Mouse (Mus musculus) stomach, embryonic 15.5 days (tissue): ENCODE results near the gene Scn1b. TPM values are rescaled to one million over a fixed set of nuclear protein-coding genes. Genes with fewer than 3 reads are reported as not detected.

Experiments used
- polyA plus RNA-seq: library from polyadenylated mRNA; unstranded; fragments of >200 nt; fragmentation: Nextera tagmentation; extraction: Ambion mirVana; gene quantifications from 2 replicates; pipeline ENCODE4 v1.2.1, GENCODE M21; 2015

The Scn1b gene
- polyA plus RNA-seq, 1 experiment from 2014 or later, result 2.9 TPM

Other genes starting within 250 kb of the Scn1b start
- gene Cd22, start 246.7 kb downstream of the Scn1b start, polyA plus RNA-seq, result 0.15 and 0.22 TPM in 2 replicates
- 0.31 and 0.48 TPM in 2 replicates for gene Mag, start 212.1 kb downstream of the Scn1b start, polyA plus RNA-seq
- 0.62 TPM in 1 of 2 replicates, not detected in the other for gene Hamp2, start 202.3 kb downstream of the Scn1b start, polyA plus RNA-seq
- gene Hamp, start 183.0 kb downstream of the Scn1b start, polyA plus RNA-seq, result 0.39 and 1.8 TPM in 2 replicates
- 19.9 and 22.9 TPM in 2 replicates for gene Usf2, start 170.2 kb downstream of the Scn1b start, polyA plus RNA-seq
- 102 and 116 TPM in 2 replicates for gene Lsr, start 153.5 kb downstream of the Scn1b start, polyA plus RNA-seq
- gene Fam187b, start 153.2 kb downstream of the Scn1b start, polyA plus RNA-seq, result 8.7 and 9.7 TPM in 2 replicates
- gene Fxyd5, start 84.5 kb downstream of the Scn1b start, polyA plus RNA-seq, result 27.1 and 29.0 TPM in 2 replicates
- 21.6 and 25.0 TPM in 2 replicates for gene Fxyd7, start 75.5 kb downstream of the Scn1b start, polyA plus RNA-seq
- 89.3 and 110 TPM in 2 replicates for gene Fxyd1, start 69.8 kb downstream of the Scn1b start, polyA plus RNA-seq
- 1.6 and 1.9 TPM in 2 replicates for gene Lgi4, start 67.7 kb downstream of the Scn1b start, polyA plus RNA-seq
- 364 and 383 TPM in 2 replicates for gene Fxyd3, start 50.3 kb downstream of the Scn1b start, polyA plus RNA-seq
- gene Hpn, start 11.7 kb downstream of the Scn1b start, polyA plus RNA-seq, result 35.3 and 36.9 TPM in 2 replicates
- gene Gramd1a, start 28.9 kb upstream of the Scn1b start, polyA plus RNA-seq, result 52.6 and 54.6 TPM in 2 replicates
- not detected in 2 replicates for gene Scgb2b2, start 163.5 kb upstream of the Scn1b start, polyA plus RNA-seq
- gene Scgb1b2, start 164.8 kb upstream of the Scn1b start, polyA plus RNA-seq, result not detected in 2 replicates
- not detected in 2 replicates for gene Scgb2b3, start 235.1 kb upstream of the Scn1b start, polyA plus RNA-seq
- gene Scgb1b3, start 248.6 kb upstream of the Scn1b start, polyA plus RNA-seq, result not detected in 2 replicates